Mouse (Mus musculus) effector memory CD4-positive, alpha-beta T cell, adult 7 months (primary cell): ENCODE measurements around the gene BC067074. TPM values are rescaled to one million over a fixed set of nuclear protein-coding genes. Genes with fewer than 3 reads are reported as not detected.

Experiments
- polyA plus RNA-seq: library from polyadenylated mRNA; unstranded; fragments of 100-300 nt; shearing (Covaris generic); gene quantifications from one replicate; pipeline ENCODE4 v1.2.1, GENCODE M21; 2017

Gene BC067074
- not detected for polyA plus RNA-seq

GRCm38 (mm10) chr13:113292975-113293706 lies at the start of gene BC067074:
Gene BC067074 (plus strand): TSS chr13:113293159.

Other genes starting within 250 kb of the BC067074 start
- gene Gpx8, start 246.7 kb upstream of the BC067074 start, polyA plus RNA-seq, result not detected
- gene Gzma, start 192.2 kb upstream of the BC067074 start, polyA plus RNA-seq, result 1.6 TPM
- 2.0 TPM for gene Esm1, start 83.5 kb upstream of the BC067074 start, polyA plus RNA-seq
- 22.6 TPM for gene Gzmk, start 67.3 kb upstream of the BC067074 start, polyA plus RNA-seq